Mouse (Mus musculus): ENCODE results near the gene Kif26b. TPM values are rescaled to one million over a fixed set of nuclear protein-coding genes. Genes with fewer than 3 reads are reported as not detected.
A peak's percentile ranks its signal among the peaks of the same experiment; 100 is the strongest.

The Kif26b gene
- polyA plus RNA-seq, 1 experiment from 2014 or later, result 1.8 TPM

- no peak overlapping the region for H3K4me3 ChIP-seq (replicated peaks; ENCODE audit: low read length)
- no peak overlapping the region for H3K4me2 ChIP-seq (ENCODE audit: low read depth, low read length)
- WGBS, result 22% methylated on average over 2 of the region's 2 CpGs
- no peak overlapping the region for H3K9ac ChIP-seq (ENCODE audit: low read length)
- H3K27me3 ChIP-seq (ENCODE audit: control insufficient read depth, insufficient read depth, low read length), result no peaks in the 10 kb centered on the region
- no peaks in the 10 kb centered on the region for H3K36me3 ChIP-seq (ENCODE audit: control insufficient read depth, insufficient read depth, low read length)
- ATAC-seq (ENCODE audit: insufficient read depth, low FRiP score), result no peak
- no peaks in the 10 kb centered on the region for H3K4me1 ChIP-seq (ENCODE audit: control insufficient read depth, insufficient read depth, low read length)
- H3K9me3 ChIP-seq (replicated peaks; ENCODE audit: control insufficient read depth, low read length), result no peaks in the 10 kb centered on the region
- H3K27ac ChIP-seq (ENCODE audit: low read length), result no peak overlapping the region
Observed at GRCm38 (mm10) chr1:178779742-178780141, 250.8 kb downstream of the Kif26b start.

GRCm38 (mm10) chr1:178784043-178784442 lies 255.1 kb downstream of the Kif26b start:
- no peak for ATAC-seq (ENCODE audit: insufficient read depth, low FRiP score)
- H3K4me2 ChIP-seq (ENCODE audit: low read depth, low read length), result no peak overlapping the region
- H3K4me3 ChIP-seq (replicated peaks; ENCODE audit: low read length), result no peak overlapping the region
- no peak overlapping the region for H3K27ac ChIP-seq (ENCODE audit: low read length)
- H3K9ac ChIP-seq (ENCODE audit: low read length), result no peak overlapping the region
- no peaks in the 10 kb centered on the region for H3K9me3 ChIP-seq (replicated peaks; ENCODE audit: control insufficient read depth, low read length)
- H3K36me3 ChIP-seq (ENCODE audit: control insufficient read depth, insufficient read depth, low read length), result no peaks in the 10 kb centered on the region
- 95% methylated on average over 6 of the region's 6 CpGs for WGBS
- no peaks in the 10 kb centered on the region for H3K4me1 ChIP-seq (ENCODE audit: control insufficient read depth, insufficient read depth, low read length)
- no peaks in the 10 kb centered on the region for H3K27me3 ChIP-seq (ENCODE audit: control insufficient read depth, insufficient read depth, low read length)

GRCm38 (mm10) chr1:178791266-178791665 lies 262.3 kb downstream of the Kif26b start:
- H3K9me3 ChIP-seq (replicated peaks; ENCODE audit: control insufficient read depth, low read length), result no peaks in the 10 kb centered on the region
- H3K4me3 ChIP-seq (replicated peaks; ENCODE audit: low read length), result no peak overlapping the region
- H3K27ac ChIP-seq (ENCODE audit: low read length), result no peak overlapping the region
- whole genome bisulfite sequencing, result 21% methylated on average over 1 of the region's 1 CpGs
- H3K4me1 ChIP-seq (ENCODE audit: control insufficient read depth, insufficient read depth, low read length), result peaks cover 7% of the 10 kb centered on the region
- H3K9ac ChIP-seq (ENCODE audit: low read length), result no peak overlapping the region
- H3K36me3 ChIP-seq (ENCODE audit: control insufficient read depth, insufficient read depth, low read length), result no peaks in the 10 kb centered on the region
- ATAC-seq (ENCODE audit: insufficient read depth, low FRiP score), result no peak
- no peak overlapping the region for H3K4me2 ChIP-seq (ENCODE audit: low read depth, low read length)
- no peaks in the 10 kb centered on the region for H3K27me3 ChIP-seq (ENCODE audit: control insufficient read depth, insufficient read depth, low read length)

GRCm38 (mm10) chr1:178792726-178793125 lies 263.8 kb downstream of the Kif26b start:
- H3K4me2 ChIP-seq (ENCODE audit: low read depth, low read length), result no peak overlapping the region
- H3K9ac ChIP-seq (ENCODE audit: low read length), result no peak overlapping the region
- 88% methylated on average over 5 of the region's 5 CpGs for WGBS
- H3K4me3 ChIP-seq (replicated peaks; ENCODE audit: low read length), result no peak overlapping the region
- no peaks in the 10 kb centered on the region for H3K36me3 ChIP-seq (ENCODE audit: control insufficient read depth, insufficient read depth, low read length)
- H3K9me3 ChIP-seq (replicated peaks; ENCODE audit: control insufficient read depth, low read length), result no peaks in the 10 kb centered on the region
- no peaks in the 10 kb centered on the region for H3K27me3 ChIP-seq (ENCODE audit: control insufficient read depth, insufficient read depth, low read length)
- H3K4me1 ChIP-seq (ENCODE audit: control insufficient read depth, insufficient read depth, low read length), result peaks cover 7% of the 10 kb centered on the region
- no peak overlapping the region for H3K27ac ChIP-seq (ENCODE audit: low read length)
- ATAC-seq (ENCODE audit: insufficient read depth, low FRiP score), result no peak

GRCm38 (mm10) chr1:178794866-178795265 lies 265.9 kb downstream of the Kif26b start:
- Histone ChIP-seq H3K9ac (ENCODE audit: low read length) (no peak overlapping the region), H3K4me3 (replicated peaks; ENCODE audit: low read length) (no peak overlapping the region), H3K4me2 (ENCODE audit: low read depth, low read length) (no peak overlapping the region), H3K9me3 (replicated peaks; ENCODE audit: control insufficient read depth, low read length) (no peaks in the 10 kb centered on the region), H3K36me3 (ENCODE audit: control insufficient read depth, insufficient read depth, low read length) (no peaks in the 10 kb centered on the region), H3K27me3 (ENCODE audit: control insufficient read depth, insufficient read depth, low read length) (no peaks in the 10 kb centered on the region), H3K27ac (ENCODE audit: low read length) (no peak overlapping the region), H3K4me1 (ENCODE audit: control insufficient read depth, insufficient read depth, low read length) (peaks cover 12% of the 10 kb centered on the region)
- WGBS, result 89% methylated on average over 7 of the region's 7 CpGs
- ATAC-seq (ENCODE audit: insufficient read depth, low FRiP score), result no peak

- ATAC-seq (ENCODE audit: insufficient read depth, low FRiP score), result no peak
- H3K27me3 ChIP-seq (ENCODE audit: control insufficient read depth, insufficient read depth, low read length), result no peaks in the 10 kb centered on the region
- 71% methylated on average over 2 of the region's 2 CpGs for WGBS
Observed at GRCm38 (mm10) chr1:178797388-178797787, 268.5 kb downstream of the Kif26b start.

GRCm38 (mm10) chr1:178798333-178798732 lies 269.4 kb downstream of the Kif26b start:
- 0 out of 2 replicates have a peak overlapping the region, but pooled peaks have one; percentile 2 for H3K4me3 ChIP-seq (replicated peaks; ENCODE audit: low read length)
- peak overlapping the region; percentile 25; the same call in 1 of the 2 replicates for H3K4me2 ChIP-seq (ENCODE audit: low read depth, low read length)
- H3K4me1 ChIP-seq (ENCODE audit: control insufficient read depth, insufficient read depth, low read length), result peaks cover 5% of the 10 kb centered on the region; the same call in 1 of the 2 replicates
- H3K36me3 ChIP-seq (ENCODE audit: control insufficient read depth, insufficient read depth, low read length), result no peaks in the 10 kb centered on the region
- no peaks in the 10 kb centered on the region for H3K27me3 ChIP-seq (ENCODE audit: control insufficient read depth, insufficient read depth, low read length)
- H3K27ac ChIP-seq (ENCODE audit: low read length), result no peak overlapping the region
- H3K9ac ChIP-seq (ENCODE audit: low read length), result peak overlapping the region; percentile 3; the same call in 1 of the 2 replicates
- no peak for ATAC-seq (ENCODE audit: insufficient read depth, low FRiP score)
- WGBS, result 7% methylated on average over 5 of the region's 5 CpGs
- H3K9me3 ChIP-seq (replicated peaks; ENCODE audit: control insufficient read depth, low read length), result no peaks in the 10 kb centered on the region

More at GRCm38 (mm10) chr1:178797388-178797787, 268.5 kb downstream of the Kif26b start:
- H3K36me3 ChIP-seq (ENCODE audit: control insufficient read depth, insufficient read depth, low read length), result no peaks in the 10 kb centered on the region
- H3K27ac ChIP-seq (ENCODE audit: low read length), result no peak overlapping the region
- peaks cover 5% of the 10 kb centered on the region; the same call in 1 of the 2 replicates for H3K4me1 ChIP-seq (ENCODE audit: control insufficient read depth, insufficient read depth, low read length)
- H3K9ac ChIP-seq (ENCODE audit: low read length), result no peak overlapping the region
- no peak overlapping the region for H3K4me3 ChIP-seq (replicated peaks; ENCODE audit: low read length)
- H3K4me2 ChIP-seq (ENCODE audit: low read depth, low read length), result no peak overlapping the region
- no peaks in the 10 kb centered on the region for H3K9me3 ChIP-seq (replicated peaks; ENCODE audit: control insufficient read depth, low read length)

- Histone ChIP-seq H3K36me3 (ENCODE audit: control insufficient read depth, insufficient read depth, low read length) (no peaks in the 10 kb centered on the region), H3K27ac (ENCODE audit: low read length) (no peak overlapping the region), H3K9ac (ENCODE audit: low read length) (no peak overlapping the region), H3K9me3 (replicated peaks; ENCODE audit: control insufficient read depth, low read length) (no peaks in the 10 kb centered on the region), H3K27me3 (ENCODE audit: control insufficient read depth, insufficient read depth, low read length) (no peaks in the 10 kb centered on the region), H3K4me1 (ENCODE audit: control insufficient read depth, insufficient read depth, low read length) (peaks cover 5% of the 10 kb centered on the region; the same call in 1 of the 2 replicates), H3K4me3 (replicated peaks; ENCODE audit: low read length) (no peak overlapping the region), H3K4me2 (ENCODE audit: low read depth, low read length) (peak overlapping the region; percentile 25; the same call in 1 of the 2 replicates)
- 53% methylated on average over 8 of the region's 8 CpGs for WGBS
- ATAC-seq (ENCODE audit: insufficient read depth, low FRiP score), result no peak
Observed at GRCm38 (mm10) chr1:178798886-178799285, 270.0 kb downstream of the Kif26b start.

GRCm38 (mm10) chr1:178799836-178800552 lies 271.1 kb downstream of the Kif26b start:
- no peak for ATAC-seq (ENCODE audit: insufficient read depth, low FRiP score)
- no peak overlapping the region for H3K4me3 ChIP-seq (replicated peaks; ENCODE audit: low read length)
- no peak overlapping the region for H3K4me2 ChIP-seq (ENCODE audit: low read depth, low read length)
- no peak overlapping the region for H3K9ac ChIP-seq (ENCODE audit: low read length)
- 53% methylated on average over 11 of the region's 11 CpGs for WGBS
- H3K9me3 ChIP-seq (replicated peaks; ENCODE audit: control insufficient read depth, low read length), result no peaks in the 10 kb centered on the region
- peaks cover 5% of the 10 kb centered on the region; the same call in 1 of the 2 replicates for H3K4me1 ChIP-seq (ENCODE audit: control insufficient read depth, insufficient read depth, low read length)
- H3K27ac ChIP-seq (ENCODE audit: low read length), result no peak overlapping the region
- no peaks in the 10 kb centered on the region for H3K27me3 ChIP-seq (ENCODE audit: control insufficient read depth, insufficient read depth, low read length)
- no peaks in the 10 kb centered on the region for H3K36me3 ChIP-seq (ENCODE audit: control insufficient read depth, insufficient read depth, low read length)

Measured in stomach, embryonic 16.5 days (tissue).